Mouse (Mus musculus) small intestine, adult 2 months (tissue): Measurements from ENCODE around the gene Epn2.

Source experiments
- CTCF ChIP-seq: fragments of 200-500 bp; IDR thresholded peaks from 2 replicates; pipeline ENCODE4 v1.5.1; 2012; ENCODE audit warnings: low read depth, mild to moderate bottlenecking, control low read depth, inconsistent platforms, low read length, moderate library complexity, mixed read lengths; ENCODE audit not compliant: insufficient replicate concordance, insufficient read length; ENCODE audit errors: extremely low read depth
- POLR2A ChIP-seq: fragments of 200-500 bp; IDR thresholded peaks from 2 replicates; pipeline ENCODE4 v1.6.1; 2012; ENCODE audit warnings: low read depth, mild to moderate bottlenecking, control low read depth, inconsistent platforms, low read length, moderate library complexity

- TF ChIP-seq POLR2A (no peak), CTCF (no peak)
These were observed 93.7 kb downstream of the Epn2 start for GRCm38 (mm10) chr11:61485541-61486457.
